Mouse (Mus musculus) thymus, postnatal 10 days (tissue): ENCODE results near the gene Gatd1.
"Not testable (repeated sequence)": the region's sequence is repeated elsewhere in the genome, so short reads cannot be mapped to it uniquely, and the experiment has no call there.

Experiments used
- DNase-seq, 2 experiments: peaks; one replicate each; pipeline ENCODE4 v3.0.0; 2021; ENCODE audit warnings: low spot score in 2 of 2

Gatd1 gene

DNA sequence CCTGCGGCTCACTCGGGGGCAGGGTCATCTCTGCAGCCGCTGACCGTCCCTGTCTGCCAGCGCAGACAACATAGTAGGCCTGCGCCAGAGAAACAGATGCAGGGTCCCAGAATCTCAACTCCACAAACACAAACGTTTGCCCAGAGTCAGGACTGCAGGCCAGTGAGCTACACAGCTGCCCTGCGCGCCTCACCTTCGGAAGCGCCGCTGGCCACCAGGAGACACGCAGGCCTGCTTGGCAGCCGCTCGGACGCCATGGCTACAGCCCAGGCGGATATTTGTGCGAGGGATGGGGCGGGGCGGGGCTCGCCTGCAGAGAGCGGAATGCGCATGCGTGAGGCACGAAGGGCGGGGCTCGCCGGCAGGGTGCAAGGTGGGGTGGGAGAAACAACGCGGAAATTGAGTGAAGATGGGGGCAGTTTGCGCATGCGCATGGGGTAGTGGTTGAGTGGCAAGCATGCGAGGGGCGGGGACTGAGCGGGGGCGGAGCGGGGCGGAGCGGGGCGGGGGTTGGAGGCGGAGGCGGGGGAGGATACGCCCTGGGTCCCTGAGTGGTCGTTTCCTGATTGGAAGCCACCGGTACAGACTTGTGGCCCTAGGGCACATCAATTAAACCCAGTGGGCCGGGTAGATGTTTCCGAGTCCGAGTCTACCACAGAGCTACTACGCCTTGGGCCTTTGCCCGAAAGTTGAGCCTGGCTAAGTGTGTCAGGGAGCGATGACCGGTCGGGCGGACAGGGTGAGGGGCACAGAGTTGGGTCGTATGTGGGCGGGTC lies at the start of gene Gatd1:
TSS of gene Gatd1 (minus strand) at position 328 of the 776 bp plus-strand sequence.
- peak; percentile 99 to 100 for DNase-seq

DNA sequence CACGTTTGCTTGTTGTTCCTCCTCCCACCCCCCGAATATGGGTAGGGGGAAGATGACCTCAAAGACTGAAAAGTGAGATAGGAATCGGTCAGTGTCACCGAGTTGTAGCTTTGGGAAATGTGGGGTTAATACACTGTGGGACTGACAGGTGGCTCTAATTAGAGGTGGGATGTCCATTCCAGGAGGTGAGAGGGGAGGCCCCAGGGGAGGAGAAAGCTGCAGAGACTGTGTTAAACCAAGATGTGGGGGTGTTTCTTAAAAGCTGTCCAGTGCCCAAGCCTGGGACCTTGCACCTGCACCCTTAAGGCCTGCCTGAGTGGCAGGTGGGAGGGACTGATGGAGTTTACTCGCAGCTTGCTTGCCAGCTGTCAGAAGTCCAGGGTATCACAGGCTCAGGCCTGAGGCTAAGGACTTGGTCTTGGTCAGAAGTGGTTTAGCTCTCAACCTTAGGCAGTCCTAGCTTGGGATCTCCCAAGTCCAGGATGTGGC lies 48.4 kb upstream of the Gatd1 start:
- no peak for DNase-seq

DNA sequence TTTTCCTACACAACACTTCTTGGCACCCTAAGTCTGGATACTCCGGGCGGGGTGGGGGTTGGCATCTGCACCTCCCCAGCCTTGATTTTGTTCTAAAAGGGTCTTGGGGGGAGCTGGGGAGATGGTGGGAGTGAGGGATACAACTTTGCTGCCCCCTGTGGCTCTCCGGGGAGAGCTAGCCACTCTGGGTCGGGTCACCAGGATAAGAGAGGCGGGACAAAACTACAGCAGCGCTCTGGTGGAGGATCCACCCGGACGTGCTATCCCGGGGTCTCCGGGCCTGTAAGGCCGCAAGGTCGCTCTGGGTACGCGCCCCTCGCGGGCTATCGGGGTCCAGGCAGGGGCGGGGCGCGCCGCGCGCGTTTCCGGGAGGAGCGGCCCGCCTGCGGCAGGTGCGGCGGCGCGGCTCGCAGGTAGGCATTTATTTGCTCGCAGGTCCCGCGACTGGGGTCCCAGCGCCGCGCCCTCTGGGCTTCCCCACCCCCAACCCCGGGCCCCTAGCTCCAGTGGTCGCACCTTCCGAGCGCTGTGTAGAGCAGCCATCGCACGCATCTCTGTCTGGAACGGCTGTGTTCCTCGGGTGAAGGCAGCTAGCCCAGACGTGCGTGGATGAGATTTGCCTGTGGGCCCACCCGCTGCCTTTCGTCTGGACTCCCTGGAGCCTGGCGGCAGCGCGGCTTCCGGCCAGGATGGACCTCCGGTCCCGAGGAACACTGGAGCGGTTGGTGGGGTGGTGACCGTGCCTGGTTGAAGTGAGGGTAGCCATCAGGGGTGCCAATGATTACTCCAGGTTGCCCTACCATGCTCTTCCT lies 47.8 kb upstream of the Gatd1 start:
- no peak for DNase-seq

DNA sequence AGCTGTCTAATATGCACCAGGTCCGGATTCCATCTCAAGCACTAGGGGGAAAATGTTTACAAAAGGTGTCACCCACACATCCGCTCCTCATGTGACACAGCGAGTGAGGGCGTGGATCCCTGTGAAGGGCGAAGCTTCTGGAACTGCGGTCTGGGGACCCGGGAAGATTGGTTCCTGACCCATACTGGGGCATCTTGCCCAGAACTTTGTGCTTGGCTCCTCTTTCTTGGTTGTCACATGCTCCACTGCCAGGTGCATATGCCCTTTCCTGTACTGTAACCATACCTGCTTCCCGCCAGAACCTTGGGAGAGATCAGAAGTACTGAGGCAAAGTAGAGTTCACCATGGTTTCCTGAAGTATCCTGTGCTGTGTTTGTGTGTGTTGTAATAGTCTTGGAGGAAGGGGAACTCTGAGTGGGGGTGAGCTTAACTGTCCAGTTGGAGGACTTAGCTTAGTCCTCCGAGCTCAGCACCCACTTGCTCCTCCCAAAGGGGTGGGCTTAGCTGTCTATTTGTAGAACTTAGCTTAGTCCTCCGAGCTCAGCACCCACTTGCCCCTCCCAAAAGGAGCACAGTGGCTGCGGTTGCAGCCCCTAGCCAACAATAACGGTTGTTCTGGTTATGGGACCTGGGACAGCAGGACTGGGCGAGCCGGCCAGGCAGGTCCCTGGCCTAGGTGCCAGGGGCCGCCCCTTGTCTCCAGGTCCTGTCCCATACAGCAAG lies 46.6 kb upstream of the Gatd1 start, which contains the start of gene Cracr2b:
TSS of gene Cracr2b (plus strand) at position 704 of the 723 bp plus-strand sequence.
- DNase-seq: no peak

DNA sequence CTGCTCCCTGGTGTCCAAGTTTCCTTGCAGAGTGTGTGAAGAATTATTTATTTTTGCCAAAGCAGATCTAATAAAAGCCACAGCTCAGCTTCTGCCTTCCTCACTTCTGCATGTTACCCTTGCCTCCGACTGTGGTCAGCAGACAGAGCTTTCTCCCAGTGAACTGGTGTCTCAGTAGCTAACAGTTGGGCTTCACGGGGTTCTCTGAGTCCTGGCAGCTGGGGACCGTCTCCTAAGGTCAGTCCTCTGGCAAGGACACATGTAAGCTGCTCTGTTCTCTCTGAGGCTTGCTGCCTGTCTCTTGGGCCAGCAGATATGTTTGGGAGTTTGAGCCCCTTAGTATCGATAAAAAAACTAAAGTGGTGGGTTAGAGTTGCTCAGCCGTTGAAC lies 46.1 kb upstream of the Gatd1 start:
- DNase-seq: no peak

DNA sequence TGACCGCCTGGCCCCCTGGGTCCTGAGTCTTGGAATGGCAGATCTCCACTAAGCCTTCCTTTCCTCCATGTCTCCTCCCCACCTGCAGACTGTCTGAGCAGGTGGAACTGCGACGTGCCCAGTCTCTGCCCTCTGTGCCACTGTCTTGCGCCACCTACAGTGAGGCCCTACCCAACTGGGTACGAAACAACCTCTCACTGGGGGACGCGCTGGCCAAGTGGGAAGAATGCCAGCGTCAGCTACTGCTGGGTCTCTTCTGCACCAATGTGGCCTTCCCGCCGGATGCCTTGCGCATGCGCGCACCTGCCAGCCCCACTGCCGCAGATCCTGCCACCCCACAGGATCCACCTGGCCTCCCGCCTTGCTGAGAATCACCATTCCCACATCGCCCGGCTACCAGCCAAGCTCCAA lies 45.4 kb upstream of the Gatd1 start:
- DNase-seq: no peak

DNA sequence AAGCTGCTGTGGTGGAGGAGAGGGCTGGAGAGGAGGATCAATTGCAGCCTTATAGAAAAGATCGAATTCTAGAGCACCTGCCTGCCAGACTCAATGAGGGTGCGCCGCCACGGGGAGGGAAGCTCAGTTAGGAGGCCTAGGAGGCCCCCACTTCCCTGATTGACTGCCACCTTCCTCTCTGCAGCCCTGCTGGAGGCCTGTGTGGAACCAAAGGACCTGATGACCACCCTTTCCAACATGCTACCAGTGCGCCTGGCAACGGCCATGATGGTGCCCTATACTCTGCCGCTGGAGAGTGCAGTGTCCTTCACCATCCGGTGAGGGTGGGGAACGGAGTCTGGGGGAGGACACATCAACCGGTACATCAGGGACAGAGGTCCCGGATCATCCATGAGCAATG lies 44.7 kb upstream of the Gatd1 start:
- DNase-seq: no peak

DNA sequence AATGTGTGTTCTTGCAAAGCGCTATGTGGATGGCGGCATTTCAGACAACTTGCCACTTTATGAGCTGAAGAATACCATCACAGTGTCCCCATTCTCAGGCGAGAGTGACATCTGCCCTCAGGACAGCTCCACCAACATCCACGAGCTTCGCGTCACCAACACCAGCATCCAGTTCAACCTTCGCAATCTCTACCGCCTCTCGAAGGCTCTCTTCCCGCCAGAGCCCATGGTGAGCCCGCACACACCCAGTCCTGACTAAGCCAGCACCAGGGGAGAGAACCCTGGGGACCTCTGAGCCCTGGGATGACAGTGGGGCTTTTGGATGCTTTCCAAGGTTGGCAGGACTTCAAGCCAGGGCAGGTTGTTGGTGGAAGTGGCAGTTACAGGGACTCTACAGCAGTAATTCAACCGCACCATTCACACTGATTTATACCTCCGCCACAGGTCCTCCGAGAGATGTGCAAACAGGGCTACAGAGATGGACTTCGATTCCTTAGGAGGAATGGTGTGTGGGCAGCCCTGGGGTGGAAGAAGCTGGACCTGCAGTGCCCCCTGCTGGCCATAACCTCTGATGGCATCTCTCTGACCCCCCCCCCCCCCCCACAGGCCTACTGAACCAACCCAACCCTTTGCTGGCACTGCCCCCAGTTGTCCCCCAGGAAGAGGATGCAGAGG lies 44.2 kb upstream of the Gatd1 start:
- DNase-seq: peak in 1 of 2 experiments; percentile 56

DNA sequence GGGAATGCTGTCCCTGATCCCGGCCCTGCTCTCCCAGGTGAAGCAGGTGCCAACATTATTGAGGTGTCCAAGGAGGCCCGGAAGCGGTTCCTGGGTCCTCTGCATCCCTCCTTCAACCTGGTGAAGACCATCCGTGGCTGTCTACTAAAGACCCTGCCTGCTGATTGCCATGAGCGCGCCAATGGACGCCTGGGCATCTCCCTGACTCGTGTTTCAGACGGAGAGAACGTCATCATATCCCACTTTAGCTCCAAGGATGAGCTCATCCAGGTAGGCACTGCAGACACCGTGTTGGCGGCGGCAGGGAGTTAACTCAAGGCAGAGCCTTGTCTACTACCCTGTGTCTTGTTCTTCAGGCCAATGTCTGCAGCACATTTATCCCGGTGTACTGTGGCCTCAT lies 43.3 kb upstream of the Gatd1 start:
- DNase-seq: no peak

DNA sequence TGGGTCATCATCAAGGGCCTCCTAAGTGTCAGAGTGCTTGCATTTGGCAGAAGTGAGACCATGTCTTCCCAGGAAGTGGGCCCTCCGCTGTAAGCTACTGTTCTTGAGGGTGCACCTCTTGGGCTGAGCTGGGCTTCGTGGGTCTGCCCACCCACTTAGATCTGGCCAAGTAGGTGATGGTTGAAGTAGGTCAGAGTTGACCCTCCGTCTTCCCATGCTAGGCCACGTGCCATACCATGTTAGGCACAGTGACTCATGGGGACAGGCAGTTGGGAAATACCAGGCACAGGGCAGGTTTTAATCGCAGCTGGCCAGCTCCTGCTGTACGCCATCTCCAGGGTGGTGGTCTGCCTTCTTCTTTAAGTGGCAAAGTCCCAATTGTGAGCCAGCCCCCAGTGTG lies 42.8 kb upstream of the Gatd1 start:
- no peak for DNase-seq

DNA sequence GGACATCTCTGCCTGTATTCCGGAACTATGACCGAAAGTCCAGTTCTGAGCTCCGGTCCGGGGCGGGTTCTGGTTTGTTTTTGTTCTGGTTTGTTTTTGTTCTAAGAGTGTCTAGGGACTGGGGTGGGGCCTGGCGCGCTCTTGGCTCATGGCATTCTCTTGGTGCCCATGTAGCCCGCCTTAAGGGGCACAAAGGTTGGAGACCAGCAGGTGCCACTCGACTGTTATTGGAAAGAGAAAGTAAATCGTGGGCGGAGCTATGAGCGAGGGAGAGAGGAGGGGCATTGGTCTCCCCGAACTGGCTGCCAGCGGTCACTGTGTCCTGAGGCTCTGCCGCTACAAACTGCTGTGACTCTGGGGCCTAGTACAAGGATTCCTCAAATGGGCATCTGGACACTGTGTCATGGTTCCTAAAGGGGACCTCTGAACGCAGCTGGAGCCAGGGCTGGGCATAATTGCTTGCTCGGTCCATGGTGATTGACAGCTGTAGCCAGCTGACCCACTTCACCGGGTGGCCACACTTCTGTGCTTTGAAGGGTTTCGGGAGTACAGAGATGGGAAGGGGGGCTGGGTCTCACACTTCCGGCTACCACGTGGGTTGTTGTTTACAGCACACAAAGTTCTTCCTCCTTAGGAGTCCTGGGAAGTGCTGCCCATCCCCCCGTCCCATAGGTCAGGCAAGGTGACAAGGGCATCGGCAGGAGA lies 41.8 kb upstream of the Gatd1 start:
- no peak for DNase-seq

DNA sequence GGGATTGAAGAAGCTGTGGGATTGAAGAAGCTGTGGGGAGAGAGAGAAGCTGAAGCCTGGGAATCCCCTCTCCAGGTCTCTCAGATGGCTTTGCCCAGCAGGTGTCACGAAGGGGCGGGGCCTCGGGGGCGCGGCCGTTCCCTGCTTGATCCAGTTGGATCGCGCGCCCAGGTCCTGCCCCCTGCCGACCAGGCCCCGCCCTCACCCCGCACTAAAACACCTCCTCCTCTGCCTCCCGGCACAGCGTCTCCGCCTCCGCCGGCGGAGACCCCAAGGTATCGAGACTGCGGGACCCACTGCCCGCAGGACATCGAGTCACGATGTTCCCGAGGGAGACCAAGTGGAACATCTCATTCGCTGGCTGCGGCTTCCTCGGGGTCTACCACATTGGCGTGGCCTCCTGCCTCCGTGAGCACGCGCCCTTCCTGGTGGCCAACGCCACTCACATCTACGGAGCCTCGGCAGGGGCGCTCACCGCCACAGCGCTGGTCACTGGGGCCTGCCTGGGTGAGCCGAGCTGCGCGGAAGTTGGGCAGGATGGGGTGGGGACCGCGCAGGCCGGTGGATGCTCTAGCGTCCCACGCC lies 41.1 kb upstream of the Gatd1 start, which contains the start of gene Pnpla2:
TSS of gene Pnpla2 (plus strand) at position 232 of the 585 bp plus-strand sequence.
- DNase-seq: peak; percentile 91 to 95

DNA sequence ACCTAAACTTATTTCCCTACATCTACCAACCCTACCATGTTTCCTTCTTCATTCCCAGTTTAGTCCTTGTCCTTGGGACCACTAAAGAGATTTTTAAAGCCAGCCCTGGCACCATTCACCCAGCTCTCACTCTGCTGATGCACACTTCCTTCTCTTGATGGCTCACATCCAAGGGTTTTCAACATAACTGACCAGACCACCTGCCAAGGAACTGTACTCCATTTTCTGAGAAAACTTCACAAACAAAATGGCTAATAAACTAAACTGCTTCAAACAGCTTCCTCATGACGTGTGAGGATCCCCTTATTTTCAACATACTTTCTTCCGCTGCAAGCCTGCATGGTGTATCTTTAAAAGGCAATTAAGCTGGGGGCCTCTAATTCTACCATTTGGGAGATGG lies 39.7 kb upstream of the Gatd1 start:
- no peak for DNase-seq

DNA sequence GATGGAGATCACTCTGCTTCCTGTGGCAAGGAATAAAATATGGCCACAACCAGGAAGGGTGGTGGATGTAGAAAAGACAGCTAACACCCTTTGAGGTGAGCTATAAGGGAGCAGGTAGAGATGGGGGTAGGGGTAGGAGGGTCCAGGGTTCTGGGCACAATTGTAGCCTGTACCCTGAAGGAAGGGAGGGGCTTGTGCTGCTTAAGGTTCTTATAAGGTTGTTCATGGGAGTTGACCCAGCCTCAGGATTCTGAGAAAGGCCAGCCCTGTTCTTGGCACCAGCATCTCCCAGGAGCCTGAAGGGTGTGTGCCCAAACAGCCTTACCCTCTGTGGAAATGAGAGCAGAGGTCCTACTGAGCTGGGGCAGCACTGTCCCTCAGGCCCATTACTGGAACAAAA lies 38.0 kb upstream of the Gatd1 start:
- no peak for DNase-seq

DNA sequence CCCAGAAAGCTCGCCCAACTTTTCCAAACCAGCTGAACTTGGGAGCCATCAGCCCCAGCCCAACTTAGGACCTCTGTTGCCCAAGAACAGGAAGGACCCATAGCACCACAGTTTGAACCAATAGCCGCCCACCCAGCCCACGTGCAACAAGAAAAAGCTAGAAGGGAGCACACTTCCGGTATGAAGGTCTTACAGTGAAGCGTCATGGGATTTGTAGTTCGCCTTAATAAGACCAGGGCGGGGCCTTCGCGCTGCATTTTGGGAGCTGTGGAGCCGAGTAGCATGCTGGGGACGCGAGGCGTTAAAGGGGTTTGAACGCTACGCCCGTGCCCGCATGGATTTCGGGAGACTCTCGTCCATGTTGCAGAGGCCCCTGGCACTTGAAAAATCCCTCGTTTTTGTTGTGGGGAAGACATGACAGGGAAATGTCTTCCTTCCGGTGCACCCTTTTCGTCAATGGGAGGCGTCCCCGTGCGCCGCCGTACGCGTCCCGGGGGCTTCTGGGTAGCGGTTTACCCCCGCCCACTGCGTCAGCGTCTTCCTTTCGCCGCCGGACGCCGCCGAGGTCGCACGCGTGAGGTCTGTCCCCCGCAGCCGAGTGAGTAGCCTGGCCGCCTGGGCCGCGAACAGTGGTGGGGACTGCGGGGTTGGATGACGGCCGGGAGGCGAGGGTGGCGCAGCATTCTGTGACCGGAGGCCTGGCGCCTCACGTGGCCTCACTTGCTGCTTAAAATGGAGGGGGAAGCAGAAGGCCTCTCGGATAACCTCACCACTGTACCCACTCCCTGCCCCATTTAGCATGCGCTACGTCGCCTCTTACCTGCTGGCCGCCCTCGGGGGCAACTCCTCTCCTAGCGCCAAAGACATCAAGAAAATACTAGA lies 33.4 kb upstream of the Gatd1 start, which contains the start of gene Rplp2:
TSS of gene Rplp2 (plus strand) at position 261 of the 882 bp plus-strand sequence.
- DNase-seq: peak; percentile 88

DNA sequence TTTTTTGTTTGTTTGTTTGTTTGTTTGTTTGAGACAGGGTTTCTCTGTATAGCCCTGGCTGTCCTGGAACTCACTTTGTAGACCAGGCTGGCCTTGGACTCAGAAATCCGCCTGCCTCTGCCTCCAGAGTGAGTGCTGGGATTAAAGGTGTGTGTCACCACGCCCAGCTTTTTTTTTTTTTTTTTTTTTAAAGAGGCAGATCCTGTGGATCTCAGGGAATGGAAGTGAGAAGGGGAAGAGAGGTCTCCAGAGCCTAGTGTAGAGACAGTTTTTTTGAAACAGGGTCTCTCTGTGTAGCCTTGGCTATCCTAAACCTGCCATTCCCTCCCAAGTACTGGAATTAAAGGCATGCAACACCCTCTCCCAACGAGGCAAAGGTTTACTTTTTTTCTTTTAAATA lies 32.4 kb upstream of the Gatd1 start:
- not testable (repeated sequence) for DNase-seq

DNA sequence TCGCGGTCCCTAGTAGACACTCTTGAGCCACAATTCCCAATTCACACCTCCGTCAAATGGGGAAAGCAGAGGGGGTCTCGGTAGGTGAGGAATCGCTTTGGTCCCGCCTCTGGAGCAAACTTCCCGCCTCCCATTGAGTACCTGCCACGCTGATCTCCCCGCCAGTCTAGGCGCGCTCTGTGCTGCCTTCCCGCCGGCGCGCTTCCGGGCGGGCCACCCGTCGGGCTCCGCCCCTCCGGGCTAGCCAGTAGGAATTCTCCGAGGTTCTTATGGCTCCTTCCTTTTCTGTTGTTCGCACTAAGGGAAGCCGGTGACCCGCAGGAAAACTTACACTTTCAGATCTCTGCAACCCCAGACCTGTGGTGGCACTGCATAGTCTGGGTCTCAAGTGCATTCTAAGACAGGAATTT lies 29.9 kb upstream of the Gatd1 start, which contains the start of gene Pidd1:
TSS of gene Pidd1 (minus strand) at position 198 of the 410 bp plus-strand sequence.
- peak in 1 of 2 experiments; percentile 48 for DNase-seq

DNA sequence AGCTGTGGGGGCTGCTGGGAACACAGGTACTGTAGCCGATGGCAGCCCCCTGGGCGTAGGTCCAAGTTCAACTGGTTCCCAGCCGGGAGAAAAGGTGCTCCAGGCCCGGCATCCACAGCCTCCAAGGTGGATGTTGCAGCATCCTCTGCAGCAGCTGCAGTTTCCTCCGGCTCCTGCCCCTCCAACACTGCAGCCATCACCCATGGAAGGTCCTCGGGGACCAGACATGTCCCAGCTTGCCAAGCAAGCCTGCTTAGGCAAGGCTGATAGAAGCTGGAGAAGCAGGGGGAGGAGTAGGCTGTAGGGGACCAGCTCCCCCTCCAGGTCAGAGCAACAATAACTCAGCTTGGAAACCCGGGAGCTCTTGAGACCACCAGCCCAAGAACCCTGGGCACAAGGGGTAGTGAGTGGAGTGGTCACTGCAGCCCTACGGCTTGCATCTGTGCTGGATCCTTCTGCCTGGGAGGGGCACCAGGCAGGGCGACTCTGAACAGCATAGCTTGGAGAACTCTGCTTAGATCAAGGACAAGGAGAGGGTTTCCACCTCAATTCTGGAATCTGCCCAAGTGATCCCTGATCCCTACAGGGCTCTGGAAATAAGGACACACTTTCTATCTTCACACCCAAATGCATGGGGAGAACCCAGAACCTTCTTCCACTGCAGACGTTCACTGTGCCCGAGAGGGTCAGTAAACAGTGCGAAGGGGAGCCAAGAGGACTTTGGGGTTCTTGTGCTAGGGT lies 29.3 kb upstream of the Gatd1 start:
- no peak for DNase-seq
